Mouse (Mus musculus): ENCODE data around the gene Cotl1. TPM values are rescaled to one million over a fixed set of nuclear protein-coding genes. Genes with fewer than 3 reads are reported as not detected.

Cotl1 gene
- polyA plus RNA-seq, 1 experiment from 2014 or later, result 262 TPM

- H3K4me2 ChIP-seq (ENCODE audit: low read depth, low read length), result 0 out of 2 replicates have a peak overlapping the region, but pooled peaks have one; percentile 49
- H3K36me3 ChIP-seq (ENCODE audit: control insufficient read depth, insufficient read depth, low read length), result no peaks in the 10 kb centered on the region
- no peak overlapping the region for H3K9ac ChIP-seq (ENCODE audit: low read depth, low read length)
- peaks cover 19% of the 10 kb centered on the region for H3K4me1 ChIP-seq (ENCODE audit: control insufficient read depth, insufficient read depth, low read length)
- 25% methylated on average over 14 of the region's 14 CpGs for WGBS
- peak overlapping the region; percentile 72; the same call in 1 of the 2 replicates for H3K27ac ChIP-seq (ENCODE audit: low read length)
- H3K9me3 ChIP-seq (ENCODE audit: control insufficient read depth, low read length), result no peaks in the 10 kb centered on the region
- no peaks in the 10 kb centered on the region for H3K27me3 ChIP-seq (replicated peaks; ENCODE audit: control insufficient read depth, insufficient read depth, low read length)
- H3K4me3 ChIP-seq (ENCODE audit: low read length), result no peak overlapping the region
- no peak for ATAC-seq
Observed at GRCm38 (mm10) chr8:119779013-119779737, 61.2 kb downstream of the Cotl1 start.

- Histone ChIP-seq H3K4me1 (ENCODE audit: control insufficient read depth, insufficient read depth, low read length) (peaks cover 14% of the 10 kb centered on the region), H3K36me3 (ENCODE audit: control insufficient read depth, insufficient read depth, low read length) (no peaks in the 10 kb centered on the region), H3K9ac (ENCODE audit: low read depth, low read length) (peak within 1 kb of the TSS; percentile 82), H3K4me2 (ENCODE audit: low read depth, low read length) (peak within 1 kb of the TSS; percentile 93), H3K9me3 (ENCODE audit: control insufficient read depth, low read length) (no peaks in the 10 kb centered on the region), H3K27me3 (replicated peaks; ENCODE audit: control insufficient read depth, insufficient read depth, low read length) (no peaks in the 10 kb centered on the region), H3K4me3 (ENCODE audit: low read length) (peak within 1 kb of the TSS; percentile 68), H3K27ac (ENCODE audit: low read length) (peak within 1 kb of the TSS; percentile 79)
- WGBS, result under 1% methylated on average over 18 of the region's 18 CpGs
- peak; percentile 98 for ATAC-seq
Observed at GRCm38 (mm10) chr8:119778263-119778662, 62.1 kb downstream of the Cotl1 start, which contains the start of gene Tldc1. Gene Tldc1 (minus strand): TSS chr8:119778416.

- no peaks in the 10 kb centered on the region for H3K36me3 ChIP-seq (ENCODE audit: control insufficient read depth, insufficient read depth, low read length)
- no peaks in the 10 kb centered on the region for H3K9me3 ChIP-seq (ENCODE audit: control insufficient read depth, low read length)
- H3K9ac ChIP-seq (ENCODE audit: low read depth, low read length), result peak overlapping the region; percentile 82
- H3K4me1 ChIP-seq (ENCODE audit: control insufficient read depth, insufficient read depth, low read length), result peaks cover 14% of the 10 kb centered on the region
- peak; percentile 52 for ATAC-seq
- WGBS, result 14% methylated on average over 7 of the region's 7 CpGs
- peak overlapping the region; percentile 68 for H3K4me3 ChIP-seq (ENCODE audit: low read length)
- H3K27ac ChIP-seq (ENCODE audit: low read length), result peak overlapping the region; percentile 79
- H3K27me3 ChIP-seq (replicated peaks; ENCODE audit: control insufficient read depth, insufficient read depth, low read length), result no peaks in the 10 kb centered on the region
- H3K4me2 ChIP-seq (ENCODE audit: low read depth, low read length), result peak overlapping the region; percentile 93
Observed at GRCm38 (mm10) chr8:119777765-119778164, 62.6 kb downstream of the Cotl1 start.

GRCm38 (mm10) chr8:119776668-119777245 lies 63.6 kb downstream of the Cotl1 start:
- Histone ChIP-seq H3K27me3 (replicated peaks; ENCODE audit: control insufficient read depth, insufficient read depth, low read length) (no peaks in the 10 kb centered on the region), H3K4me2 (ENCODE audit: low read depth, low read length) (peak overlapping the region; percentile 93; the same call in 1 of the 2 replicates), H3K9ac (ENCODE audit: low read depth, low read length) (peak overlapping the region; percentile 82; the same call in 1 of the 2 replicates), H3K4me1 (ENCODE audit: control insufficient read depth, insufficient read depth, low read length) (peaks cover 14% of the 10 kb centered on the region), H3K4me3 (ENCODE audit: low read length) (no peak overlapping the region), H3K27ac (ENCODE audit: low read length) (no peak overlapping the region), H3K36me3 (ENCODE audit: control insufficient read depth, insufficient read depth, low read length) (no peaks in the 10 kb centered on the region), H3K9me3 (ENCODE audit: control insufficient read depth, low read length) (no peaks in the 10 kb centered on the region)
- ATAC-seq, result no peak
- 79% methylated on average over 7 of the region's 7 CpGs for WGBS

GRCm38 (mm10) chr8:119765761-119766444 lies 74.4 kb downstream of the Cotl1 start:
- no peak overlapping the region for H3K4me2 ChIP-seq (ENCODE audit: low read depth, low read length)
- 0 out of 2 replicates have a peak, but pooled peaks cover 3% of the 10 kb centered on the region for H3K4me1 ChIP-seq (ENCODE audit: control insufficient read depth, insufficient read depth, low read length)
- no peaks in the 10 kb centered on the region for H3K27me3 ChIP-seq (replicated peaks; ENCODE audit: control insufficient read depth, insufficient read depth, low read length)
- H3K9ac ChIP-seq (ENCODE audit: low read depth, low read length), result no peak overlapping the region
- no peak overlapping the region for H3K27ac ChIP-seq (ENCODE audit: low read length)
- no peak overlapping the region for H3K4me3 ChIP-seq (ENCODE audit: low read length)
- peaks cover 17% of the 10 kb centered on the region for H3K36me3 ChIP-seq (ENCODE audit: control insufficient read depth, insufficient read depth, low read length)
- no peaks in the 10 kb centered on the region for H3K9me3 ChIP-seq (ENCODE audit: control insufficient read depth, low read length)
- 0 out of 2 replicates have a peak, but pooled peaks have one; percentile 36 for ATAC-seq
- WGBS, result 72% methylated on average over 22 of the region's 22 CpGs

- Histone ChIP-seq H3K4me3 (ENCODE audit: low read length) (no peak overlapping the region), H3K4me1 (ENCODE audit: control insufficient read depth, insufficient read depth, low read length) (0 out of 2 replicates have a peak, but pooled peaks cover 3% of the 10 kb centered on the region), H3K9me3 (ENCODE audit: control insufficient read depth, low read length) (no peaks in the 10 kb centered on the region), H3K4me2 (ENCODE audit: low read depth, low read length) (no peak overlapping the region), H3K27me3 (replicated peaks; ENCODE audit: control insufficient read depth, insufficient read depth, low read length) (no peaks in the 10 kb centered on the region), H3K36me3 (ENCODE audit: control insufficient read depth, insufficient read depth, low read length) (peaks cover 16% of the 10 kb centered on the region), H3K27ac (ENCODE audit: low read length) (no peak overlapping the region), H3K9ac (ENCODE audit: low read depth, low read length) (no peak overlapping the region)
- 87% methylated on average over 10 of the region's 10 CpGs for WGBS
- no peak for ATAC-seq
Observed at GRCm38 (mm10) chr8:119765311-119765710, 75.0 kb downstream of the Cotl1 start.

GRCm38 (mm10) chr8:119762226-119763220 lies 77.8 kb downstream of the Cotl1 start:
- Histone ChIP-seq H3K27ac (ENCODE audit: low read length) (no peak overlapping the region), H3K36me3 (ENCODE audit: control insufficient read depth, insufficient read depth, low read length) (peaks cover 14% of the 10 kb centered on the region; the same call in 1 of the 2 replicates), H3K4me2 (ENCODE audit: low read depth, low read length) (no peak overlapping the region), H3K27me3 (replicated peaks; ENCODE audit: control insufficient read depth, insufficient read depth, low read length) (no peaks in the 10 kb centered on the region), H3K9me3 (ENCODE audit: control insufficient read depth, low read length) (no peaks in the 10 kb centered on the region), H3K4me3 (ENCODE audit: low read length) (no peak overlapping the region), H3K4me1 (ENCODE audit: control insufficient read depth, insufficient read depth, low read length) (0 out of 2 replicates have a peak, but pooled peaks cover 3% of the 10 kb centered on the region), H3K9ac (ENCODE audit: low read depth, low read length) (no peak overlapping the region)
- 84% methylated on average over 21 of the region's 21 CpGs for WGBS
- no peak for ATAC-seq

- 86% methylated on average over 11 of the region's 11 CpGs for WGBS
- H3K4me2 ChIP-seq (ENCODE audit: low read depth, low read length), result no peak overlapping the region
- H3K27ac ChIP-seq (ENCODE audit: low read length), result no peak overlapping the region
- H3K9me3 ChIP-seq (ENCODE audit: control insufficient read depth, low read length), result no peaks in the 10 kb centered on the region
- no peaks in the 10 kb centered on the region for H3K27me3 ChIP-seq (replicated peaks; ENCODE audit: control insufficient read depth, insufficient read depth, low read length)
- no peak overlapping the region for H3K4me3 ChIP-seq (ENCODE audit: low read length)
- peaks cover 6% of the 10 kb centered on the region; the same call in 1 of the 2 replicates for H3K4me1 ChIP-seq (ENCODE audit: control insufficient read depth, insufficient read depth, low read length)
- H3K9ac ChIP-seq (ENCODE audit: low read depth, low read length), result no peak overlapping the region
- H3K36me3 ChIP-seq (ENCODE audit: control insufficient read depth, insufficient read depth, low read length), result peaks cover 10% of the 10 kb centered on the region; the same call in 1 of the 2 replicates
- ATAC-seq, result no peak
Observed at GRCm38 (mm10) chr8:119761692-119762091, 78.7 kb downstream of the Cotl1 start.

Data from intestine, embryonic 16.5 days (tissue).